Mouse (Mus musculus) C2C12 (cell line): ENCODE measurements around the gene Itga11. TPM values are rescaled to one million over a fixed set of nuclear protein-coding genes. Genes with fewer than 3 reads are reported as not detected.

Experiments
- H3K27me3 ChIP-seq: one replicate; pipeline ENCODE4 v1.6.1; 2011; ENCODE audit not compliant: control insufficient read depth, insufficient read depth, insufficient read length
- H3K36me3 ChIP-seq: one replicate; pipeline ENCODE4 v1.6.1; 2011; ENCODE audit not compliant: control insufficient read depth, insufficient read depth
- H3K4me3 ChIP-seq: one replicate; pipeline ENCODE4 v1.5.1; 2011; ENCODE audit warnings: mild to moderate bottlenecking, control low read depth; ENCODE audit not compliant: poor library complexity, insufficient read depth, severe bottlenecking
- H3K79me2 ChIP-seq: one replicate; pipeline ENCODE4 v1.6.1; 2011; ENCODE audit not compliant: control insufficient read depth, insufficient read depth
- H3K79me3 ChIP-seq: one replicate; pipeline ENCODE4 v1.6.1; 2011; ENCODE audit warnings: low read depth, control low read depth
- H3ac ChIP-seq: one replicate; pipeline ENCODE3; 2011; ENCODE audit warnings: low read depth; ENCODE audit not compliant: control insufficient read depth, insufficient read length
- CEBPB ChIP-seq: IDR thresholded peaks from one replicate; pipeline ENCODE4 v1.6.1; 2011; ENCODE audit warnings: low read depth, mild to moderate bottlenecking, control low read depth, moderate library complexity
- CTCF ChIP-seq: IDR thresholded peaks from one replicate; pipeline ENCODE4 v1.5.1; 2011; ENCODE audit not compliant: control insufficient read depth, insufficient read depth, insufficient read length
- FOSL1 ChIP-seq: IDR thresholded peaks from one replicate; pipeline ENCODE4 v1.8.0; 2011; ENCODE audit warnings: mild to moderate bottlenecking, low read length; ENCODE audit not compliant: poor library complexity, insufficient read depth, severe bottlenecking
- MAX ChIP-seq: IDR thresholded peaks from one replicate; pipeline ENCODE4 v1.6.1; 2011; ENCODE audit warnings: mild to moderate bottlenecking, control low read depth
- MYOD1 ChIP-seq: IDR thresholded peaks from one replicate; pipeline ENCODE4 v1.6.1; 2011; ENCODE audit warnings: low read depth; ENCODE audit not compliant: control insufficient read depth, insufficient read length
- MYOG ChIP-seq: IDR thresholded peaks from one replicate; pipeline ENCODE4 v1.6.1; 2011; ENCODE audit not compliant: control insufficient read depth, insufficient read length; ENCODE audit errors: extremely low read depth
- USF1 ChIP-seq: IDR thresholded peaks from one replicate; pipeline ENCODE4 v1.6.1; 2011; ENCODE audit warnings: low read depth, mild to moderate bottlenecking, control low read depth, moderate library complexity
- long read RNA-seq, 2 experiments: library from polyadenylated mRNA; unstranded; transcript quantifications; one replicate each; pipeline ENCODE4 v2.0.0; 2019 to 2020
- polyA plus RNA-seq: library from polyadenylated mRNA; unstranded; fragments of >200 nt; fragmentation: generic; extraction: Trizol; gene quantifications from one replicate; pipeline ENCODE4 v1.2.1, GENCODE M21; 2012; ENCODE audit warnings: missing spikeins

The Itga11 gene
- polyA plus RNA-seq, result 0.14 TPM
- long read RNA-seq, experiment 1, full-length matches to known transcripts, result 1 of 1 reads
- long read RNA-seq, experiment 1, partial matches to known transcripts, result 0 of 1 reads
- long read RNA-seq, experiment 1, other reads (novel, unspliced or antisense), result 0 of 1 reads
- long read RNA-seq, experiment 2, partial matches to known transcripts, result 1 of 1 reads
- long read RNA-seq, experiment 2, other reads (novel, unspliced or antisense), result 0 of 1 reads

DNA sequence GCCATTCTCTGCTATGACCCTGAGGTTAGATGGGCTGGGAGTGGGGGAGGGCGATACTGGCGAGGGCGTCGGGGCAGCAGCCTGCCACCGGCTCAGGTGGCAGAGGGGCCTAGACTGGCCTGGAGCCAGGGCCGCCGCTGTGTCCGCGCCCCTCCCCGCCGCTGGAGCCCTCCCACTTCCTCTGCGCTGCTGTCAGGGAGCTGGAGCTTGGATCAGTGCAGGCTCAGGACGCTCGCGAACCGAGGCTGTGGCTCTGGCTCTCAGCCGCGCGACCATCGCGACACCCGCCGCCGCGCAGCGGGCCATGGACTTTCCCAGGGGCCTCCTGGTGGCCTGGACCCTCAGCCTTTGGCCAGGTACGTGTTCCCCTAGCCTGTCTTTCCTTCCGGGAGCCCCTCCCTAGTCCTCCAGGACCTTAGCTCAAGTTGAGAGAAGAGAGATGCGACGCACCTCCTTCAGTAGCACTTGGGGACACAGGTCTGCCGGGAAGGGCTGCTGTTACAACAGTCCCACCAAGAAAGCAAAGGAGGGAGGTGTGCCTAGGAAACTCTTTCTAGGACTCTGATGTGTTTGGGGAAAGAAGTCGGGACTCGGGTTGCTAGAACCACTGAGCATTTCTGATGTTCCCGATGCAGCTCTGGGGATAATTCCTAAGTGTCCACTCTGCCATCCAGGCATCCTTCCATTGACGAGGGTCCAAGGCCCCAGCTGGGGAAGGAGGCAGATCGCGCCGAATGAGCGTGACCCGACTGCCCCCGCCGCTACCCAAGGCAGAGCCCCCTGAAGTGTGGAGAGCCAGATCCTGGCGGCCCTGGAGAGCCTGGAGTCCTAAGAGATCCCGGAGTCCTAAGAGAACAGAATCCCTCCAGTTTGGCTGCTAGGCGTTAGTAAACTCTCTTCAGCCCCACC is at the start of gene Itga11:
TSS of gene Itga11 (plus strand) at position 186 of the 909 bp plus-strand sequence.
- TF ChIP-seq MAX (no peak), USF1 (no peak), FOSL1 (no peak), MYOD1 (no peak), CEBPB (no peak), MYOG (no peak), CTCF (no peak)
- no peaks in the 10 kb centered on the region for H3K36me3 ChIP-seq
- H3ac ChIP-seq, result no peak within 1 kb of the TSS
- H3K79me3 ChIP-seq, result no peaks in the 10 kb centered on the region
- peaks cover 15% of the 10 kb centered on the region for H3K27me3 ChIP-seq
- no peak within 1 kb of the TSS for H3K4me3 ChIP-seq
- no peaks in the 10 kb centered on the region for H3K79me2 ChIP-seq

DNA sequence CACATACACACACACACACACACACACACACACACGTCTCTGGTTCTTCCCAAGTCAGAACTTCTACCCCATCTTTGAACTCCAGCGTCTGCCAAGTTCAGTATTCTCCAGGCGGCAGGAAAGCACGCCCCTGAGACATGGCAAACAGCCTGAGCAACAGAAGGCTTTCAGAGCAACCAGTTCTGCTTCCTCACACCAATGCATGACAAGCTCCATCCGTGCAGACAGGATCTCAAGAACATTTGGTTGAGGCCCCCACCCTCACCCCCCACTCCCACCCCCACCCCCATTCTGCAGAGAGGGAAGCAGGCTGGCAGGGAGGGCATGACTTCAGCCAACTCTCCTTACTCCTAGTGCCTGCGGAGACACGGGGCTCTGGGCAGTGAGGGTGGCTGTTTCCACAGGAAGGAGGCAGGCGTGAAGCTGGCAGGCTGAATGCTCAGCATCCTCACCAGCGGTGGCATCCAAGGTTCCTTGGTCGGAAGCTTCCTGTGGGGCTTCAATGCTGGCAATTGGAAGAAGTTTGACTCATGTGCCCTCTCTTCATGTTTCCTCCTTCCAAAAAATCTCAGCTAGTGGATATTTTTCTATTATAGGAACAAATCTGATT is 46.9 kb upstream of the Itga11 start:
- no peaks in the 10 kb centered on the region for H3K79me3 ChIP-seq
- H3K36me3 ChIP-seq, result no peaks in the 10 kb centered on the region
- H3K4me3 ChIP-seq, result no peak overlapping the region
- TF ChIP-seq CTCF (no peak), CEBPB (no peak), USF1 (no peak), FOSL1 (no peak), MYOD1 (no peak), MYOG (no peak), MAX (no peak)
- no peaks in the 10 kb centered on the region for H3K27me3 ChIP-seq
- H3K79me2 ChIP-seq, result no peaks in the 10 kb centered on the region
- no peak overlapping the region for H3ac ChIP-seq

DNA sequence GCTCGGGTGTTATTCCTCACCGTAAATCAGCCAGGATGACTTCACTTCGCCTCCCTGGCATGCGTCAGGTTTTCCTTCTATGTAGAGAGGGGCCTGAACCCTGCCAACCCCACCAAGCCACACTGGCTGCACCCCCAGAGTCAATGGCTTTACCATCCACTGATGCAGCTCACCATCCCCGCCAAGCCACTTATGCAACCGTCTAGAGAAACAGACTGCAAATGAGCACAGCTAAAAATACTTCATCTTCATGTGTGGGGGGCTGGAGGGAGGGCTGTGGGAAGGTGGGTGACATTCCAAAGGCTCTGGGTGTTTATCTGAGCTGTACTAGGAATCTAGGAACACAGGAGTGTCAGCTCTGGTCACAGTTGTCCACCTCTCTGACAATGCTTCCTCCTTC is 45.2 kb upstream of the Itga11 start:
- H3K4me3 ChIP-seq, result no peak overlapping the region
- no peaks in the 10 kb centered on the region for H3K79me2 ChIP-seq
- H3K36me3 ChIP-seq, result no peaks in the 10 kb centered on the region
- no peaks in the 10 kb centered on the region for H3K27me3 ChIP-seq
- TF ChIP-seq MYOG (no peak), USF1 (no peak), CEBPB (no peak), CTCF (no peak), MAX (no peak), MYOD1 (no peak), FOSL1 (no peak)
- no peaks in the 10 kb centered on the region for H3K79me3 ChIP-seq
- no peak overlapping the region for H3ac ChIP-seq

DNA sequence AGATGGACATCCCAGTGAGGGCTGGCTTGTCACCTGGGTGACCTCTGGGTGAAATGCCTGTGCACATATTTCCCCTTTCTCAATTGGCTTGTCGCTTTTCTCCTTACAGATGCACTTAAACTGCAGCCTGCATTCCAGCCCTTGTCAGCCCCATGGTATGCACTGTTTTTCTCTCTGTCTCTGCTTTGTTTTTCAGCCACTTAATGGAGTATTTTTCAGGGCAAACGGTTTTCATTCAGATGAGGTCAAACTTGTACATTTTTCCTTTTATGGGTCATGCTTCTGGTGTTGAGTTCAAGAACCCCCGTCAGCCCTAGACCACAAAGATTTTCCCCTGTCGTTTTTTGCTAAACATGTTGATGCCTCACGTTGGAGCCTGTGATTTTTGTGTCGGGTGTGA is 39.6 kb upstream of the Itga11 start:
- Histone ChIP-seq H3K36me3 (no peaks in the 10 kb centered on the region), H3K27me3 (no peaks in the 10 kb centered on the region), H3ac (no peak overlapping the region), H3K4me3 (no peak overlapping the region), H3K79me2 (no peaks in the 10 kb centered on the region), H3K79me3 (no peaks in the 10 kb centered on the region)
- TF ChIP-seq CTCF (no peak), FOSL1 (no peak), CEBPB (no peak), MYOD1 (no peak), USF1 (no peak), MAX (no peak), MYOG (no peak)

DNA sequence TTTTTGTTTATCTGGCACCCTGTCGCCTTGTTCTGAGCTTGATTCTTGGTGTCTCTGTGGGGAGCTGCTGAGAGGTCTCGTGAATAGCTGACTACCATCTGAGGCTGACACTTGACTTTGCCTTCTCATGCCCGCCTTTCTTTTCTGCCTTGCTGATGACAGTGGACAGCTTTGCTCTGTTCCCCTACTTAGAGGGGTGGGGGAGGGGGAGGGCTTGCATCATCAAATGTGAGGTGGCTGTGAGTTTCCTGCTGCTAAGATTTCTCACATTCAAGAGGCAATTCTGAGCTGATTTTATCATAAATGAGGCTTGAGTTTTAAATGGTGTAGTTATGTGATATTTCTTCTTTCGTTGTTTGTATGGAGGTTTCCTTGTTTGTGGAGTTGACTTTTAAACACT is 37.9 kb upstream of the Itga11 start:
- no peaks in the 10 kb centered on the region for H3K36me3 ChIP-seq
- H3K4me3 ChIP-seq, result no peak overlapping the region
- no peaks in the 10 kb centered on the region for H3K79me2 ChIP-seq
- no peaks in the 10 kb centered on the region for H3K27me3 ChIP-seq
- TF ChIP-seq MYOG, result no peak
- TF ChIP-seq CTCF, result no peak
- TF ChIP-seq FOSL1, result no peak
- TF ChIP-seq USF1, result no peak
- no peak for TF ChIP-seq MAX
- TF ChIP-seq MYOD1, result no peak
- TF ChIP-seq CEBPB, result peak; percentile 11
- no peaks in the 10 kb centered on the region for H3K79me3 ChIP-seq
- H3ac ChIP-seq, result no peak overlapping the region
